Mouse (Mus musculus) frontal cortex, postnatal 14 days (tissue): ENCODE results near the gene Mthfsd.
A peak's percentile ranks its signal among the peaks of the same experiment; 100 is the strongest.

Source experiments
- DNase-seq, 2 experiments: peaks; one replicate each; pipeline ENCODE4 v3.0.0; 2022; ENCODE audit warnings: low spot score in 2 of 2

Mthfsd gene

DNA sequence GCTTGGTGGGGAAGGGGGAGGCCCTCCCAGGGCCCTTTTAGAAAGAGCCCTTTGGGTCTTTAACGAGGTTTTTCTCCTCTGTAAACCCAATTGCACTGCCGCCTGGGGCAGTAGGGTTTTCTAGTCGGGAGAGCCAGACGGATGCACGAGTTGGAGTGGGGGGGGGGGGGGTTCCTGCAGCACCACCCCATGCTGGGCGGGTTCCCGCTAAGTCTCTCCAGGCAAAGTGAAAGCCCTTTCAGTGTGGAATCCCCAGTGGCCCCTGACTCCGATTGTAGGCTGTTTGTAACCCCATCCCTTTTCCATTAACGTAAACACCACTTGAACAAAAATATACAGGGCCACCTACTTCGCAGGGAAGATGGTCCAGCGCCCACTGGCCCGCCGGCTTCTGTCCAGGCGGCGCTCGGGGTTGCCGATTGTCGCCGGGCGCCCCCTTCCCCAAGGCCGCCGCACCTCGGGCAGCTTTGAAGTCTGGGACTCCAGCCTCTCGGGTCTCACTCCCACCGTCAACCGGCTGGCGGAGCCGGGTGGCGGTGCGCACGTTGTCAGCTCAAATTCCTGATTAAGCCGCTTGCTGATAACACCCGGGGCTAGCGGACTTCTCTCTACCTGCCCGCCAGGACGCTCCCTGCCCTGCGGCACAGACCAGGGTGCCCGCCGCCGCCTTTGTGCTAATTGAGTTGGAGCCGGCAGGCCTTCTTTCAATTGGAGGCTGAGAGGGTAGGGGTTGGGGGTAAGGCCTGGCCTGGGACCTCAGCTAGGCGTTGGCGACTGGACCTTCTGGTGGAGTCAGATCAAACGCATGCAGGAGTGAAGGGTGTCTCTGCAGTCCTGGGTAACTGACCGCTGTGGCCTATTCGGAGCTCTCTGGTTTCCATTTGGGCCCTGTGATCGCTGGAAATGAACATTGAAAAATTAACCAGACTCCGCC is 34.8 kb downstream of the Mthfsd start:
- DNase-seq: no peak

DNA sequence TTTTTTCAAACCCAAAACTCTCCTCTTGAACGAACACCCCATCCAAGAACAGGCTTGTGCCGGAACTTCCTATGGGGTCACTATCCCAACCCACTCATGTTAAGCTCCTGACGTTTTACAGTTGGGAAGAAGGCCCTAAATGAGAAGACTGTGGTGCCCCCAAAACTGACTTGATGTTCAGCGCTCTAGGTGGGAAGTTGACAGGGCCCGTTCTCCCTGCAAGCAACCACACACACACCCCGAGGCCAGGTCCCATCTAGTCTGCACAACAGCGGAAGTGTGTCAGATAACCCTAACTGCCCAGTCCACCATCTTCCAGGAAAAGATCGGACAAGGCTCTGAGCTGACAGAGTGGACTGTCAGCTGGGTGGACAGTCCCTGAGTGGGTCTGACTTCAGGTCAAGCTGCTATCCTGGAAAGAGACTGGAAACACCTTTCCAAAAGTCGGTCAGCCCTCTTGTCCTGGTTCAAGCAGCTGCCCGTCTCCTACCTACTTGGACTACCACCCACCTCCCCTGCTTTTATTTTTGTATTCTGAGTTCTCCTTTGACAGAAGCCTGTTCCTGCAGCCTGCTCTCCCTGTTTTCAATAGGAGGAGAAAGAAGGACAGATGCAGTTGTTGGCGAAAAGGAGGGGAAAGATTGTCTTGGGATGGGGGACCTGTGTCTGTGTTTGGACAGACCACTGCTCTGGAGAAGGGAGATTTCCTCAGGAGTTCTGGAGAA is 35.6 kb downstream of the Mthfsd start:
- no peak for DNase-seq

DNA sequence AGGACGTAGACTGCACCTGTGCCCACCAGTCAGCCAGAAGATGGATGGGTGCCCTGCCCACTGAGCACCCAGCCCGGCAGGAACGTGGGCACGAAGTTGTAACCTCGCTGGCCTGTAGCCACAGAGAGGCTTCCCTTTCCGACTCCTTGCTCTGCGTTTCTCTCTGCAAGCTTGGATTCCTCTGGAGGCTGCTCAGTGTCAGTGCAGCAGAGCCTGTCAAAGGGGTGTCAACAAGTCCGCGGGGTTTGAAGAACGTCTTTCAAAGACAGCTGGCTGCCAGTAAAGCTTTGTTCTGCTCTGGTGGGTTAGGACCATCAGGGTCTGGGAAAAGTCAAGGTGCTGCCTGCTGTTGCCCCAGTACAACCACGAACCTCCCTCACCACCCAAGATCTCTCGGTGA is 36.7 kb downstream of the Mthfsd start:
- no peak for DNase-seq

DNA sequence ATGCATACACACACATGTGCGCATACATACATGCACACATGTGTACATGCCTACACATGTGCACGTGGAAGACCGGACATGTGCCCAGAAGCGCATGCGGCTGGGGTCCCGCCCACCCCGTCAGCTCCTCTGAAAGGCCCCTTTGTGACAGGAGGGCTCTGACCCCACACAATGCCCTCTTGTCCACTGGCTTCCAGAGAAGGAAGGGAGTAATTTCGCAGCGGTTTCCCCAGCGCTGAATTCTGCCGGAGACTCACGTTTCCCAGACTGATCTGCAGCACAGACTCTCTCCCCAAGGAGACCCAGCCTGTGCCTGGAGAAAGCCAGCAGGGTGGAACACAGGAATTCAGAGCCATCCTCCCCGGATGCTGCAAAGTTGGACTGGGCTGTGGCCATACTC is 44.5 kb downstream of the Mthfsd start:
- DNase-seq: no peak

DNA sequence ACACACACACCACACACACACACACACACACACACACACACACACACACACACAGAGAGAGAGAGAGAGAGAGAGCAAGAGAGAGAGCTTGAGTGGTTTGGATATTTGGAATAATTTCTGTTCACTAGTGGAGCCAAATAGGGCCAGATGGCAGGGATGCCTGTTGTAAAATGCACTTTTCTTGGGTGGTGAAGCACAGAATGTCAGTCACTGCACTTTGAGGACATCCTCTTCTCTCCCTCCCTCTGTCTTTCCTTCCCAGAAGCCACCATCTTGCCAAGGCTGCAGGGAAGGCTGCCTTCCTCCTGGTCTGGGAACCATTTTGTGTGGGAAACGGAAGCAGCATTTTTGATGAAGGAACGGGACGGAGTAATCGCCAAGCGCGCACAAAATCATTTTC is 45.7 kb downstream of the Mthfsd start:
- DNase-seq: no peak

DNA sequence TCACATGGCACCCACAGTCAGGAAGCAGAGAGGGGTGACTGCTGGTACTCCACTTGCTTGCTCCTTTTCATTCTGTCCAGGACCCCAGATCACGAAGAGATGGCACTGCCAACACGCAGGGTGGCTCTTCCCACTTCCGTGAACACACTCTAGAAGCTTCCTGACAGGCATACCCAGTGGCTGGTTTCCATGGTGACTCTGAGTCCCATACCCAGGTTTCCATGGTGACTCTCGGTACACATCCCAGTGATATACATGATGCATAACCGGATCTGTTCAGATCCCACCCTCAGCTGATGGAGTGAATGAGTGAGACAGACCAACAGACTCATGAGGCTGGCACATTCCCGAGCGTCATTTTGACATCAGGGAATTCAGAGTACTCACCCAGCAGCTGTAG is 49.1 kb downstream of the Mthfsd start:
- DNase-seq: peak in 1 of 2 experiments; percentile 52

DNA sequence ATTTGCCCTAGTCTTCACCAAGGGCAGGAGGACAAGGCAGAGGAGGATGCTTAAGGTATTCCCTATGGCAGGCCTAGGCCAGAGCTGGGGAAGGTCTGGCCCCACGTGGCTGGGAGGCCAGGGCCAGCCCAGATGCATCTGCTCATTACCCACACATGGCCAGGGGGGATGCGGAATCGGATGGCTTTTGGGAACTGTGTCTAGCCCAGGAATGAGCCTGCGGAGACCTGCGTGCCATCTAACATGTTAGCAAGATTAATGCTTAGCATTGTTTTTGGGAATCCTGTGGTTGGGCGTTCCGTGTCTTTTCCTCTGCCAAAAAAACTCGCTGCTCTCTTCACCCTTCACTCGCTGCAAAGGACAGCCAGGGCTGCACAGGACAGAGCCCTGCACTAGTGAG is 50.1 kb downstream of the Mthfsd start:
- DNase-seq: no peak

DNA sequence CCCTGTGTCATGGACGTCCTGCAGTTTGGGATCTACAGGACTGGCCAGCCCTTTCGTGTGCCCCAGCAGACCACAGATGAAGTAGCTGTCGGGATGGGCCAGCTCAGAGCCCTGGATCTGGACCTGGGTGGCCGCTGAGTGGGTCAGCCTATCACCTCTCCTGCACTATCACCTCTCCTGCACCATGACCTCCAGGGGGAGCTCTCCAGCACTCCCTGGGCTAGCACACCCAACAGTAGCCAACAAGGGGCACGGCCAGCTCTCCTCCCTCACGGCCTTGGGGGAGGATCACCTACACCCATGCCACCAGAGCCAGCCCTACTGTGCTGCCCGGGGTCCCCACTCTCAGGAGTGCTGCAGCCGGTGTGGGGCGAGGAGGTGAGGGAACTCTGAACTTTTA is 60.8 kb downstream of the Mthfsd start:
- no peak for DNase-seq

DNA sequence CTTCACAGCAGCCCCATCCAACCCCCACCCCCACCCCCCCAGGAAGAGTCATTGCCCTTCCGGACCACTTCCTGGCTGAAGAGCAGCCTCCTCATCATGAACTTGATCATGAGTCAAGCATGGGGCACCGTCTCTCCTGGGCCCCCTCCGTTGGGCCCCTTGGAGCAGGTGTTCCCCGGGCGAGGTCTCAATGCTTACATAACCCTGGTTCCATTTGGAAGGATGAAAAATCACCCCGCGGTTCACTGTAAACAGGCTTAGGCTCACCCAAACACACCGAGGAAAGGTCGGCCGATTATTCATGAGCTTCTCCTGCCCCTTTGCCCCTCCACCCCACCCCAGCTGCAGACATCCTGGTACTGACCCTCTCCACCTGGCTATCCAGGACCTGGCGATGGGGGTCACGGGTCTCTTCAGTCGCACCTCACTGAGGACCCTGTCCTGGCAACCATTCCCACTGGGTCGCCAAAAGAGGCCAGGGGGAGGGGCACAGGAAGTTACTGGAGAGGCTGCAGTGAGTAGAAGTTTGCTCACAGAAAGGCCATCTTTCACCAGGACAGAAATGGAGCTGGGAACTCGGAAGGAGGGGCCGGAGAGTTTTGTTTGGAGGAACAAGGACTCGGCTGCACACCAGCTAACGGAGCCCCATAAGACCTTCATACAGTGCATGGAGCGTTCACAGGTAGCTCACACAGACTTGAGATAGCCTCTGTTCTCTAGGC is 64.3 kb downstream of the Mthfsd start:
- DNase-seq: no peak
